Mouse (Mus musculus) hindbrain, embryonic 10.5 days (tissue): ENCODE measurements around the gene Gimap7. TPM values are rescaled to one million over a fixed set of nuclear protein-coding genes. Genes with fewer than 3 reads are reported as not detected.
"Not testable (repeated sequence)": the region's sequence is repeated elsewhere in the genome, so short reads cannot be mapped to it uniquely, and the experiment has no call there.

ENCODE experiments used
- DNase-seq: peaks from one replicate; pipeline ENCODE4 v3.0.0-alpha.2; 2017; ENCODE audit warnings: low spot score
- H3K27ac ChIP-seq: fragments of 300-500 bp; sonication (generic); 2 replicates; pipeline ENCODE4 v1.5.1; 2016; ENCODE audit warnings: mild to moderate bottlenecking, moderate library complexity
- H3K27me3 ChIP-seq: fragments of 300-500 bp; sonication (generic); 2 replicates; pipeline ENCODE4 v1.6.1; 2016; ENCODE audit warnings: mild to moderate bottlenecking; ENCODE audit not compliant: poor library complexity, insufficient read depth, severe bottlenecking
- H3K36me3 ChIP-seq: fragments of 300-500 bp; sonication (generic); 2 replicates; pipeline ENCODE4 v1.6.1; 2016; ENCODE audit warnings: mild to moderate bottlenecking, moderate library complexity
- H3K4me1 ChIP-seq: fragments of 300-500 bp; sonication (generic); replicated peaks from 2 replicates; pipeline ENCODE4 v1.6.1; 2016; ENCODE audit warnings: mild to moderate bottlenecking
- H3K4me3 ChIP-seq: fragments of 300-500 bp; sonication (generic); 2 replicates; pipeline ENCODE4 v1.5.1; 2016; ENCODE audit warnings: mild to moderate bottlenecking, moderate library complexity
- H3K9me3 ChIP-seq: fragments of 300-500 bp; sonication (generic); 2 replicates; pipeline ENCODE4 v1.6.1; 2016; ENCODE audit warnings: mild to moderate bottlenecking, moderate library complexity
- WGBS: fragments of 180-500 bp; shearing (Covaris S2); methylation state at CpG from one replicate; pipeline ENCODE4 v1.1.7; 2016; 5-methylcytosine and 5-hydroxymethylcytosine counted together
- polyA plus RNA-seq: library from polyadenylated mRNA; unstranded; fragments of >200 nt; fragmentation: Nextera tagmentation; extraction: Ambion mirVana; gene quantifications from 2 replicates; pipeline ENCODE4 v1.2.1, GENCODE M21; 2016

The Gimap7 gene
- polyA plus RNA-seq, 1 experiment from 2014 or later, result not detected

GRCm38 (mm10) chr6:48682271-48682670 is 36.1 kb upstream of the Gimap7 start:
- Histone ChIP-seq H3K27me3 (no peaks in the 10 kb centered on the region), H3K4me3 (no peak overlapping the region), H3K9me3 (no peaks in the 10 kb centered on the region), H3K4me1 (no peaks in the 10 kb centered on the region), H3K27ac (no peak overlapping the region), H3K36me3 (no peaks in the 10 kb centered on the region)
- no peak for DNase-seq
- 87% methylated on average over 4 of the region's 4 CpGs for WGBS

- not testable (repeated sequence) for H3K9me3 ChIP-seq, DNase-seq, H3K4me3 ChIP-seq, H3K4me1 ChIP-seq, H3K27me3 ChIP-seq, H3K36me3 ChIP-seq, H3K27ac ChIP-seq
- WGBS, result 90% methylated on average over 4 of the region's 4 CpGs
Measured at GRCm38 (mm10) chr6:48683263-48683821, 35.1 kb upstream of the Gimap7 start.

GRCm38 (mm10) chr6:48684319-48684718 is 34.1 kb upstream of the Gimap7 start, which contains the start of gene Gimap4:
Gene Gimap4, plus strand, starts transcription at chr6:48684549.
- Histone ChIP-seq H3K4me1 (no peaks in the 10 kb centered on the region), H3K4me3 (no peak within 1 kb of the TSS), H3K27me3 (no peaks in the 10 kb centered on the region), H3K27ac (no peak within 1 kb of the TSS), H3K36me3 (no peaks in the 10 kb centered on the region), H3K9me3 (no peaks in the 10 kb centered on the region)
- 84% methylated on average over 5 of the region's 5 CpGs for WGBS
- no peak for DNase-seq

- Histone ChIP-seq H3K36me3 (no peaks in the 10 kb centered on the region), H3K9me3 (no peaks in the 10 kb centered on the region), H3K4me1 (no peaks in the 10 kb centered on the region), H3K27me3 (no peaks in the 10 kb centered on the region), H3K27ac (no peak overlapping the region), H3K4me3 (no peak overlapping the region)
- no peak for DNase-seq
- 65% methylated on average over 4 of the region's 4 CpGs for WGBS
Measured at GRCm38 (mm10) chr6:48684806-48685205, 33.6 kb upstream of the Gimap7 start.

GRCm38 (mm10) chr6:48685251-48685650 is 33.2 kb upstream of the Gimap7 start:
- Histone ChIP-seq H3K27ac (no peak overlapping the region), H3K4me3 (no peak overlapping the region), H3K9me3 (no peaks in the 10 kb centered on the region), H3K4me1 (no peaks in the 10 kb centered on the region), H3K36me3 (no peaks in the 10 kb centered on the region), H3K27me3 (no peaks in the 10 kb centered on the region)
- 79% methylated on average over 2 of the region's 2 CpGs for WGBS
- no peak for DNase-seq

- 81% methylated on average over 7 of the region's 7 CpGs for WGBS
- Histone ChIP-seq H3K27me3 (no peaks in the 10 kb centered on the region), H3K9me3 (no peaks in the 10 kb centered on the region), H3K36me3 (no peaks in the 10 kb centered on the region), H3K27ac (no peak overlapping the region), H3K4me3 (no peak overlapping the region), H3K4me1 (no peaks in the 10 kb centered on the region)
- no peak for DNase-seq
Measured at GRCm38 (mm10) chr6:48685694-48686665, 32.4 kb upstream of the Gimap7 start.

GRCm38 (mm10) chr6:48687077-48687476 is 31.3 kb upstream of the Gimap7 start:
- H3K4me3 ChIP-seq, result no peak overlapping the region
- no peak overlapping the region for H3K27ac ChIP-seq
- 78% methylated on average over 2 of the region's 2 CpGs for WGBS
- DNase-seq, result no peak
- no peaks in the 10 kb centered on the region for H3K27me3 ChIP-seq
- no peaks in the 10 kb centered on the region for H3K36me3 ChIP-seq
- no peaks in the 10 kb centered on the region for H3K4me1 ChIP-seq
- no peaks in the 10 kb centered on the region for H3K9me3 ChIP-seq

GRCm38 (mm10) chr6:48689320-48689719 is 29.1 kb upstream of the Gimap7 start:
- no peaks in the 10 kb centered on the region for H3K27me3 ChIP-seq
- no peak for DNase-seq
- no peaks in the 10 kb centered on the region for H3K9me3 ChIP-seq
- H3K4me1 ChIP-seq, result no peaks in the 10 kb centered on the region
- WGBS, result 86% methylated on average over 2 of the region's 2 CpGs
- no peaks in the 10 kb centered on the region for H3K36me3 ChIP-seq
- H3K4me3 ChIP-seq, result no peak overlapping the region
- H3K27ac ChIP-seq, result no peak overlapping the region

- H3K36me3 ChIP-seq, result no peaks in the 10 kb centered on the region
- no peak overlapping the region for H3K27ac ChIP-seq
- H3K27me3 ChIP-seq, result no peaks in the 10 kb centered on the region
- DNase-seq, result no peak
- no peaks in the 10 kb centered on the region for H3K9me3 ChIP-seq
- 89% methylated on average over 6 of the region's 6 CpGs for WGBS
- H3K4me1 ChIP-seq, result no peaks in the 10 kb centered on the region
- no peak overlapping the region for H3K4me3 ChIP-seq
Measured at GRCm38 (mm10) chr6:48692962-48693361, 25.5 kb upstream of the Gimap7 start.

- DNase-seq, result no peak
- Histone ChIP-seq H3K4me3 (no peak overlapping the region), H3K27me3 (no peaks in the 10 kb centered on the region), H3K36me3 (no peaks in the 10 kb centered on the region), H3K4me1 (no peaks in the 10 kb centered on the region), H3K27ac (no peak overlapping the region), H3K9me3 (no peaks in the 10 kb centered on the region)
- 86% methylated on average over 4 of the region's 4 CpGs for WGBS
Measured at GRCm38 (mm10) chr6:48696830-48697554, 21.4 kb upstream of the Gimap7 start.

- H3K36me3 ChIP-seq, result no peaks in the 10 kb centered on the region
- H3K9me3 ChIP-seq, result no peaks in the 10 kb centered on the region
- H3K4me3 ChIP-seq, result no peak overlapping the region
- no peak for DNase-seq
- H3K27me3 ChIP-seq, result no peaks in the 10 kb centered on the region
- no peaks in the 10 kb centered on the region for H3K4me1 ChIP-seq
- H3K27ac ChIP-seq, result no peak overlapping the region
- WGBS, result 78% methylated on average over 1 of the region's 1 CpGs
Measured at GRCm38 (mm10) chr6:48697555-48697930, 20.9 kb upstream of the Gimap7 start.

GRCm38 (mm10) chr6:48698066-48698856 is 20.2 kb upstream of the Gimap7 start:
- no peaks in the 10 kb centered on the region for H3K27me3 ChIP-seq
- H3K36me3 ChIP-seq, result no peaks in the 10 kb centered on the region
- no peak overlapping the region for H3K27ac ChIP-seq
- WGBS, result 83% methylated on average over 7 of the region's 7 CpGs
- DNase-seq, result no peak
- no peaks in the 10 kb centered on the region for H3K4me1 ChIP-seq
- H3K4me3 ChIP-seq, result no peak overlapping the region
- H3K9me3 ChIP-seq, result no peaks in the 10 kb centered on the region
